Mouse (Mus musculus) layer of hippocampus, adult 11-12 months (tissue): ENCODE data around the gene Fam181b.

Experiments
- DNase-seq: peaks from one replicate; pipeline ENCODE4 v3.0.0; 2022; ENCODE audit warnings: low spot score

The Fam181b gene

GRCm38 (mm10) chr7:93079785-93080730, at the start of gene Fam181b:
Gene Fam181b (plus strand): TSS chr7:93079865.
- peak; percentile 72 for DNase-seq

- no peak for DNase-seq
Observed at GRCm38 (mm10) chr7:93037763-93038471, 41.7 kb upstream of the Fam181b start.

GRCm38 (mm10) chr7:93038472-93038828, 41.2 kb upstream of the Fam181b start:
- DNase-seq = no peak

- no peak for DNase-seq
Observed at GRCm38 (mm10) chr7:93039542-93039941, 40.1 kb upstream of the Fam181b start.

GRCm38 (mm10) chr7:93044359-93044758, 35.3 kb upstream of the Fam181b start:
- DNase-seq = no peak

- no peak for DNase-seq
Observed at GRCm38 (mm10) chr7:93044788-93045187, 34.9 kb upstream of the Fam181b start.

- no peak for DNase-seq
Observed at GRCm38 (mm10) chr7:93060831-93061230, 18.8 kb upstream of the Fam181b start.

- no peak for DNase-seq
Observed at GRCm38 (mm10) chr7:93061747-93062146, 17.9 kb upstream of the Fam181b start.

- DNase-seq = no peak
Observed at GRCm38 (mm10) chr7:93062189-93062588, 17.5 kb upstream of the Fam181b start.

GRCm38 (mm10) chr7:93067464-93068015, 12.1 kb upstream of the Fam181b start:
- no peak for DNase-seq

- no peak for DNase-seq
Observed at GRCm38 (mm10) chr7:93076435-93076960, 3.2 kb upstream of the Fam181b start.

- DNase-seq = no peak
Observed at GRCm38 (mm10) chr7:93079420-93079784, 263 bp upstream of the Fam181b start.

GRCm38 (mm10) chr7:93080731-93081430, 1.2 kb downstream of the Fam181b start:
- DNase-seq = no peak

GRCm38 (mm10) chr7:93093371-93094058, 13.8 kb downstream of the Fam181b start:
- DNase-seq = peak; percentile 78

GRCm38 (mm10) chr7:93095511-93095910, 15.8 kb downstream of the Fam181b start:
- peak; percentile 46 for DNase-seq

- no peak for DNase-seq
Observed at GRCm38 (mm10) chr7:93104776-93105340, 25.2 kb downstream of the Fam181b start.

GRCm38 (mm10) chr7:93110370-93110965, 30.8 kb downstream of the Fam181b start:
- no peak for DNase-seq

- no peak for DNase-seq
Observed at GRCm38 (mm10) chr7:93111056-93111455, 31.4 kb downstream of the Fam181b start.

GRCm38 (mm10) chr7:93117561-93117960, 37.9 kb downstream of the Fam181b start:
- DNase-seq = no peak

GRCm38 (mm10) chr7:93123936-93124335, 44.3 kb downstream of the Fam181b start:
- DNase-seq = peak; percentile 4
